Mouse (Mus musculus) forebrain, embryonic 14.5 days (tissue): ENCODE results near the gene Rit1. TPM values are rescaled to one million over a fixed set of nuclear protein-coding genes. Genes with fewer than 3 reads are reported as not detected.
"Not testable (repeated sequence)": the region's sequence is repeated elsewhere in the genome, so short reads cannot be mapped to it uniquely, and the experiment has no call there.

Experiments
- ATAC-seq: fragments of 200-750 bp; cut with Nextera tagmentation; 2 replicates; pipeline ENCODE4 v1.8.0; 2017; ENCODE audit warnings: mild to moderate bottlenecking, moderate library complexity
- DNase-seq: peaks from one replicate; pipeline ENCODE4 v3.0.0-alpha.2; 2015; ENCODE audit warnings: low spot score
- H3K27ac ChIP-seq: fragments of 300-500 bp; sonication (generic); 2 replicates; pipeline ENCODE4 v1.5.1; 2014; ENCODE audit warnings: low read depth, mild to moderate bottlenecking, control low read depth, low read length, moderate library complexity
- H3K27me3 ChIP-seq: fragments of 300-500 bp; sonication (generic); replicated peaks from 2 replicates; pipeline ENCODE4 v1.6.1; 2014; ENCODE audit warnings: low read length, control low read depth, mixed read lengths; ENCODE audit not compliant: control insufficient read depth, insufficient read depth
- H3K36me3 ChIP-seq: fragments of 300-500 bp; sonication (generic); 2 replicates; pipeline ENCODE4 v1.6.1; 2014; ENCODE audit warnings: low read length, control low read depth; ENCODE audit not compliant: control insufficient read depth, insufficient read depth
- H3K4me1 ChIP-seq: fragments of 300-500 bp; sonication (generic); 2 replicates; pipeline ENCODE4 v1.6.1; 2014; ENCODE audit warnings: antibody characterized with exemption, low read length, control low read depth; ENCODE audit not compliant: control insufficient read depth, insufficient read depth
- H3K4me2 ChIP-seq: fragments of 300-500 bp; sonication (generic); 2 replicates; pipeline ENCODE4 v1.6.1; 2014; ENCODE audit warnings: mild to moderate bottlenecking, control low read depth, low read length
- H3K4me3 ChIP-seq: fragments of 300-500 bp; sonication (generic); 2 replicates; pipeline ENCODE4 v1.5.1; 2014; ENCODE audit warnings: low read depth, low read length, control low read depth
- H3K9ac ChIP-seq: fragments of 300-500 bp; sonication (generic); 2 replicates; pipeline ENCODE4 v1.6.1; 2014; ENCODE audit warnings: mild to moderate bottlenecking, low read length, control low read depth, moderate library complexity
- H3K9me3 ChIP-seq: fragments of 300-500 bp; sonication (generic); replicated peaks from 2 replicates; pipeline ENCODE4 v1.6.1; 2016; ENCODE audit warnings: low read length, control low read depth, mixed read lengths; ENCODE audit not compliant: control insufficient read depth
- WGBS: fragments of 180-500 bp; shearing (Covaris S2); extraction: QIAGEN DNeasy Blood & Tissue Kit; methylation state at CpG from one replicate; pipeline ENCODE4 v1.1.7; 2014; 5-methylcytosine and 5-hydroxymethylcytosine counted together
- polyA plus RNA-seq: library from polyadenylated mRNA; unstranded; fragments of >200 nt; fragmentation: Nextera tagmentation; extraction: Ambion mirVana; gene quantifications from 2 replicates; pipeline ENCODE4 v1.2.1, GENCODE M21; 2014

The Rit1 gene
- polyA plus RNA-seq, 1 experiment from 2014 or later: 57.8 TPM

DNA sequence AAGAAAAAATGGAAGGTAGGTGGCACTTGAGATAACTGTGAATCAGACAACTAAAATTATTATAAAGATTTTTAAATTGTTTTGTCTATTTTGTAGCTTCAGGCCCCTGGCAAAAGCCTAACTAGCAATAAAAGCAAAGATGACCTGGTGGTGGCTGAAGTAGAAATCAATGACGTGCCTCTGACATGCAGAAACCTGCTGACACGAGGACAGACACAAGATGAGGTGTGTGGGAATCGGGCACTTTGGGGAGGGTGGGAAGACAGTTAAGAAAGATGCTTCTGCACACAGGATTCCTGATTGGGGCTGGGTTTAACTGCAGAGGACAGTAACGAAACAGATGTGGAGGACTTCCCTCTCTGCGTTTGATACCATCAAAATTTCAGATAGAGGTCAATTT, 27.6 kb upstream of the Rit1 start:
- ATAC-seq (no peak), DNase-seq (no peak)
- no peaks in the 10 kb centered on the region for H3K9me3 ChIP-seq
- H3K27ac ChIP-seq: no peak overlapping the region
- H3K4me2 ChIP-seq: no peak overlapping the region
- peaks cover 61% of the 10 kb centered on the region for H3K36me3 ChIP-seq
- H3K4me3 ChIP-seq: no peak overlapping the region
- WGBS: 93% methylated on average over 5 of the region's 5 CpGs
- H3K27me3 ChIP-seq: no peaks in the 10 kb centered on the region
- peaks cover 14% of the 10 kb centered on the region for H3K4me1 ChIP-seq
- no peak overlapping the region for H3K9ac ChIP-seq

DNA sequence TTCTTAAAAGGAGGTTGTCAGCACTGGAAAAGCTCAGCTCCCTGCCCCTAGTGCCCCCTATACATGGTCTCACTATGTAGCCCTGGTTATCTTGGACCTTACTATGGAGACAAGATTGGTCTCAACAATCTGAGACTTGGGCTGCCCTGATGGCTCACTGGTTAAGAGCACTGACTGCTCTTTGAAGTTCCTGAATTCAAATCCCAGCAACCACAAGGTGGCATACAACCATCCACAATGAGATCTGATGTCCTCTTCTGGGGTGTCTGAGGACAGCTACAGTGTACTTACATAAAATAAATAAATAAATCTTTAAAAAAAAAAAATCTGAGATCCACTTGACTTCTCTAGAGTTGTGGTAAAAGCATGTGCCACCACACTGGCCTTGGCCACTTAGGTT, 21.1 kb upstream of the Rit1 start:
- no peaks in the 10 kb centered on the region for H3K27me3 ChIP-seq
- H3K9ac ChIP-seq: no peak overlapping the region
- no peaks in the 10 kb centered on the region for H3K9me3 ChIP-seq
- ATAC-seq (no peak), DNase-seq (no peak)
- H3K4me1 ChIP-seq: no peaks in the 10 kb centered on the region
- no peak overlapping the region for H3K4me2 ChIP-seq
- no peak overlapping the region for H3K27ac ChIP-seq
- H3K36me3 ChIP-seq: peaks cover 96% of the 10 kb centered on the region
- no peak overlapping the region for H3K4me3 ChIP-seq

- Histone ChIP-seq H3K27ac (no peak overlapping the region), H3K4me2 (no peak overlapping the region), H3K4me3 (no peak overlapping the region), H3K9ac (no peak overlapping the region), H3K36me3 (peaks cover 94% of the 10 kb centered on the region), H3K27me3 (no peaks in the 10 kb centered on the region), H3K4me1 (no peaks in the 10 kb centered on the region), H3K9me3 (no peaks in the 10 kb centered on the region)
- DNase-seq (no peak), ATAC-seq (no peak)
- 93% methylated on average over 1 of the region's 1 CpGs for whole genome bisulfite sequencing
Measured at GRCm38 (mm10) chr3:88698051-88698450, 18.6 kb upstream of the Rit1 start.

DNA sequence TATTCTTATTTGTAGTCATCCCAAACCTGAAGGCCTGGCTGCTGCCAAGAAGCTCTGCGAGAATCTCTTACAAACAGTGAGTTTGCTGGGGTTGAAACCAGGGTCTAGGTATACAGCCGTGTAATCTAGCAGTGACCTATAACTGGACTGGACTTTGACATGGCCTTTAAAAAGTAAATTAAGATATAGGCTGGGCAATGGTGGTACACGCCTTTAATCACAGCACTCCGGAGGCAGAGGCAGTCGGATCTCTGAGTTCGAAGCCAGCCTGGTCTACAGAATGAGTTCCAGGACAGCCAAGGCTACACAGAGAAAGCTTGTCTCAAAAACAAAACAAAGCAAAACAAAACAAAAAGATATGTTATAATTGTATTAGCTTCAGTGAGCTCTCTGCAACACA, 17.8 kb upstream of the Rit1 start:
- H3K4me3 ChIP-seq: no peak overlapping the region
- no peak for DNase-seq
- H3K9ac ChIP-seq: no peak overlapping the region
- H3K4me2 ChIP-seq: no peak overlapping the region
- no peaks in the 10 kb centered on the region for H3K4me1 ChIP-seq
- H3K36me3 ChIP-seq: peaks cover 95% of the 10 kb centered on the region
- 95% methylated on average over 6 of the region's 6 CpGs for WGBS
- no peaks in the 10 kb centered on the region for H3K27me3 ChIP-seq
- no peak overlapping the region for H3K27ac ChIP-seq
- no peak for ATAC-seq
- no peaks in the 10 kb centered on the region for H3K9me3 ChIP-seq

GRCm38 (mm10) chr3:88700247-88700646, 16.4 kb upstream of the Rit1 start:
- 84% methylated on average over 3 of the region's 3 CpGs for WGBS
- H3K4me3 ChIP-seq: no peak overlapping the region
- ATAC-seq: no peak

DNA sequence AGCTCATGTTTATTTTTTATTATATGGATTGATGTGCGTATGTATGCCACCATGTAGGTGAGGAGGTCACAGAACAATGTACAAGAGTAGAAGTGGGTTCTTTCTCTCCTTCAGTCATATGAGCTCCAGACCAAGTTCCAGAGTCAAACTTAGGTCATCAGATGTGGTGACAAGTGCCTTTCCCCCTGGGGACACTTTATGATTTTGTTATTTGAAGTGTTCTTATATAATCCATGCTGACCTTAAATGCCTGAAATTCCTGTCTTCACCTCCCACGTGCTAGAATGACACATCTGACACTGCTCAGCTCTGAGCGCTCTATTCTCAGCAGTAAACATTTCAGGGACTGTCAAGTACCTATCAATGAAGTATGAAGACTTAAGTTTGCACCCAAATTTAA, 15.4 kb upstream of the Rit1 start:
- Histone ChIP-seq H3K9ac (no peak overlapping the region), H3K4me1 (no peaks in the 10 kb centered on the region), H3K4me2 (no peak overlapping the region), H3K36me3 (peaks cover 90% of the 10 kb centered on the region), H3K27ac (no peak overlapping the region), H3K9me3 (no peaks in the 10 kb centered on the region), H3K4me3 (no peak overlapping the region), H3K27me3 (no peaks in the 10 kb centered on the region)
- DNase-seq (no peak), ATAC-seq (no peak)
- WGBS: 90% methylated on average over 3 of the region's 3 CpGs

More at GRCm38 (mm10) chr3:88700247-88700646, 16.4 kb upstream of the Rit1 start:
- DNase-seq: no peak
- no peak overlapping the region for H3K4me2 ChIP-seq
- H3K27me3 ChIP-seq: no peaks in the 10 kb centered on the region
- no peak overlapping the region for H3K9ac ChIP-seq
- H3K9me3 ChIP-seq: no peaks in the 10 kb centered on the region
- H3K27ac ChIP-seq: no peak overlapping the region
- peaks cover 95% of the 10 kb centered on the region for H3K36me3 ChIP-seq
- no peaks in the 10 kb centered on the region for H3K4me1 ChIP-seq

DNA sequence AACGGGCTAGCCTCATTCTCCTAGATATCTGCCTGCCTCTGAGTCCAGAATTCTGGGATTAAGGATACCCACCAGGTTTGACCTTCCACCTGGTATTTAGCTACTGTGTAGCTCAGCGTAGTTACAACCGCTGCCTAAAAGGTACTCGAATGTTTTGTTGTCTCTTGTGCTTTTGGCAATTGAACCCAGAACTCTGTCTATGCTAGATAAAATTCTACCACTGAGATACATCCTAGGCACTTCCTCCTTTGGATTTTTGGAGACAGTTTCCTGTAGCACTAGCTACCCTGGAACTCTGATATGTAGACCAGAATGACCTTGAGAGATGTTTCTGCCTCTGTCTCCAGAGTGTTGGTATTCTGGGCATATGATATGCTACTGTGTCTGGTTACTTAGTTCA, 2.9 kb upstream of the Rit1 start:
- H3K9ac ChIP-seq: no peak overlapping the region
- no peaks in the 10 kb centered on the region for H3K27me3 ChIP-seq
- 97% methylated on average over 4 of the region's 4 CpGs for WGBS
- H3K36me3 ChIP-seq: peaks cover 52% of the 10 kb centered on the region
- H3K9me3 ChIP-seq: no peaks in the 10 kb centered on the region
- peaks cover 9% of the 10 kb centered on the region for H3K4me1 ChIP-seq
- H3K4me3 ChIP-seq: no peak overlapping the region
- ATAC-seq (no peak), DNase-seq (no peak)
- no peak overlapping the region for H3K27ac ChIP-seq
- no peak overlapping the region for H3K4me2 ChIP-seq

DNA sequence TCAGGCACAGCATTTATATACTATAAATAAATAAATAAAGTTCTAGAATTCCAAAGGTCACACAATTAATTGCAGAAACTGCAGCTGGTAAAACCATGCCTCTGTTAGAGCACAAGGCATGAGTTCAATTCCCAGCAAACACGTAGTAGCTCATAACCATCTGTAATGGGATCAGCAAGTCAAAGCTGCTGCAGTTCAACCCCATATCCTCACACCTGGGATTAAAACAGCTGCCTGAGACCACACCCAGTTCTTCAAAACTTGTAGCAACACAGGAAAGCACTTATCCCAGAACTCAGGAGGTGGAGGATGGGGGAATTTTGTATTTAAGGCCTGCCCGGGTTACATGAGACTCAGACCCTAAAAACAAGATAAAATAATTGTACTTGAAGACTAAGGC, 1.9 kb upstream of the Rit1 start:
- Histone ChIP-seq H3K9me3 (no peaks in the 10 kb centered on the region), H3K27me3 (no peaks in the 10 kb centered on the region), H3K4me2 (no peak overlapping the region), H3K4me1 (peaks cover 13% of the 10 kb centered on the region), H3K36me3 (peaks cover 44% of the 10 kb centered on the region), H3K4me3 (no peak overlapping the region), H3K9ac (no peak overlapping the region), H3K27ac (no peak overlapping the region)
- 84% methylated on average over 2 of the region's 2 CpGs for WGBS
- ATAC-seq (no peak), DNase-seq (no peak)

GRCm38 (mm10) chr3:88715716-88716115, 922 bp upstream of the Rit1 start:
- H3K4me3 ChIP-seq, H3K9me3 ChIP-seq, H3K27ac ChIP-seq, H3K9ac ChIP-seq, H3K27me3 ChIP-seq, ATAC-seq, DNase-seq, H3K4me2 ChIP-seq: not testable (repeated sequence)
- WGBS: 92% methylated on average over 5 of the region's 5 CpGs
- Histone ChIP-seq H3K4me1 (peaks cover 13% of the 10 kb centered on the region), H3K36me3 (peaks cover 43% of the 10 kb centered on the region)
